Mouse (Mus musculus): ENCODE results near the gene Izumo1. TPM values are rescaled to one million over a fixed set of nuclear protein-coding genes. Genes with fewer than 3 reads are reported as not detected.
"Not testable (repeated sequence)": the region's sequence is repeated elsewhere in the genome, so short reads cannot be mapped to it uniquely, and the experiment has no call there.

Izumo1 gene
- polyA plus RNA-seq, 1 experiment from 2014 or later = 0.35 TPM

DNA sequence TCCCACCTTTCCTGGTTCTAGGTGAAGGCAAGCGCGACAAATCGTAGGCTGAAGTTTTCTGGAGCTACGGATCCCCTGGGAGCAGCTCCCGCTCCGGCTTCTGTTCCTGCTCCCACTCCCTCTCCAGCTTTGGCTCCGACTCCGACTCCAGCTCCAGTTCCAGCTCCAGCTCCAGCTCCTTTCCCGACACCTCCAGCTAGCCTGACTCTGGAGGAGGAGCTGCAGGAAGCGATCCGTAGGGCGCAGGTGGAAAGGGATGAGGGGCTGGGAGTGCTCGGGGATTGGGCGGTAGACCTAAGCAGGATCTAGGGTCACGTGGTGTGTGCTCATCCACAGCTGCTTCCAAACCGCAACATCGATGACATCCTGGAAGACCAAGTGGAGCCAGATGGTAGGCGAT lies 22.6 kb downstream of the Izumo1 start:
- H3K27ac ChIP-seq = peak overlapping the region; percentile 74
- peak overlapping the region; percentile 23; the same call in 1 of the 2 replicates for H3K9ac ChIP-seq
- peak; percentile 12; the same call in 1 of the 2 replicates for ATAC-seq (replicated peaks; ENCODE audit: insufficient number of reproducible peaks, insufficient read depth, low FRiP score, low read depth)
- peak overlapping the region; percentile 46 for H3K4me3 ChIP-seq
- 16% methylated on average over 18 of the region's 18 CpGs for WGBS
- no peaks in the 10 kb centered on the region for H3K27me3 ChIP-seq
- no peaks in the 10 kb centered on the region for H3K9me3 ChIP-seq (replicated peaks)
- peak overlapping the region; percentile 68 for H3K4me2 ChIP-seq
- H3K36me3 ChIP-seq = no peaks in the 10 kb centered on the region
- H3K4me1 ChIP-seq (replicated peaks) = peaks cover 55% of the 10 kb centered on the region

DNA sequence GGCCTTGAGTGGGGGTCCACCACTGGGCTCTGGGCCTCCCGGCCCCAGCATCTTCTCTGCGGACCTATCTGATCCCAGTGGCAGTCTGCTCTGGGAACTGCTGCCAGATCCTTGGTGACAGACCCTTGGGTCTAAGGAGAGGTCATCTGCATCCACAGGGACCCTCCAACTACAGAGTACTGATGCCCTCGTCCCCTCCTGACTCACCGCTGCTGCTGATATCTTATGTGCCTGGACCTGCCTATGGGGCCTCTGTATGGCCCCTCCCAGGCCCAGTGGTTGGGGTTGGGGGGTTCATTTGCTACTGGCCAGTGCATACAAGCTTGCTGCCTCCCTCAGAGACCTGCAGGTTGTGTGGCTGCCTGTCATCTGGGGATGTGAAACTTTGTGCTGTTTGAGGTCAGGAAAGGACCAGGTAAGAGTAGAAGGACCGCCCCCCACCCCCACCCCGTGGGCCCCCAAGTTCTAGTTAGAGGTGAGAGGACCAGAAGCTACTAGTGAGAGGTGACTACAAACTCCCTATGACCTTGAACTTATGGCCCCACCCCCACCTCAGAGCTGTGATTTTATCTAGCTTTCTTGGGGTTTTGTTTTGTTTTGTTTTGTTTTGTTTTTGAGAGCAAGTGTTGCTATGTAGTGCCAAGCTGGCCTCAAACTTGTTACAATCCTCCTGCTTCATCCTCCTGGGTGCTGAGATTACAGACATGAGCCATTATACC lies 23.4 kb downstream of the Izumo1 start:
- H3K9ac ChIP-seq = 0 out of 2 replicates have a peak overlapping the region, but pooled peaks have one; percentile 20
- 77% methylated on average over 6 of the region's 6 CpGs for WGBS
- H3K36me3 ChIP-seq = no peaks in the 10 kb centered on the region
- ATAC-seq (replicated peaks; ENCODE audit: insufficient number of reproducible peaks, insufficient read depth, low FRiP score, low read depth) = no peak
- peaks cover 50% of the 10 kb centered on the region for H3K4me1 ChIP-seq (replicated peaks)
- H3K4me3 ChIP-seq = no peak overlapping the region
- no peak overlapping the region for H3K27ac ChIP-seq
- peak overlapping the region; percentile 68; the same call in 1 of the 2 replicates for H3K4me2 ChIP-seq
- H3K9me3 ChIP-seq (replicated peaks) = no peaks in the 10 kb centered on the region
- no peaks in the 10 kb centered on the region for H3K27me3 ChIP-seq

DNA sequence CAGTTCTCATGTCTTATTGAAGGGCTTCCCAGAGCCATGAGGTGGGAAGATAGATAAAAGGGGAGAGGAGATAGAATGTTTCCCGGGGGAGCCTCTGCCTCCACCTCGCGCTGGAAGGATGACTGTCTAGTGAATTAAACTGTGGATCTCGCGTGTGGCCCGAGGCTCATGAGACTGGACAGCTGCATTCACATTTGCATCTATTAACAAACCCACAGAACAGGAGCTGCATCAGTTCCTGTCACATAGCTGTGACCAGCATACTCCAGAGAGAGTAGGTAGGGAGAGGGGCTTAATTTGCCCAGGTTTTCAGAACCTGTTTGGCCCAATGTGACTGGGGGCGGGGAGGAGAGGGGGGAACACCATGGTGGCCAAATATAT lies 24.0 kb downstream of the Izumo1 start:
- Histone ChIP-seq H3K9ac (no peak overlapping the region), H3K4me2 (no peak overlapping the region), H3K4me1 (replicated peaks) (peaks cover 50% of the 10 kb centered on the region), H3K36me3 (no peaks in the 10 kb centered on the region), H3K27me3 (no peaks in the 10 kb centered on the region), H3K4me3 (no peak overlapping the region), H3K9me3 (replicated peaks) (no peaks in the 10 kb centered on the region), H3K27ac (no peak overlapping the region)
- WGBS = 76% methylated on average over 7 of the region's 7 CpGs
- ATAC-seq (replicated peaks; ENCODE audit: insufficient number of reproducible peaks, insufficient read depth, low FRiP score, low read depth) = no peak

DNA sequence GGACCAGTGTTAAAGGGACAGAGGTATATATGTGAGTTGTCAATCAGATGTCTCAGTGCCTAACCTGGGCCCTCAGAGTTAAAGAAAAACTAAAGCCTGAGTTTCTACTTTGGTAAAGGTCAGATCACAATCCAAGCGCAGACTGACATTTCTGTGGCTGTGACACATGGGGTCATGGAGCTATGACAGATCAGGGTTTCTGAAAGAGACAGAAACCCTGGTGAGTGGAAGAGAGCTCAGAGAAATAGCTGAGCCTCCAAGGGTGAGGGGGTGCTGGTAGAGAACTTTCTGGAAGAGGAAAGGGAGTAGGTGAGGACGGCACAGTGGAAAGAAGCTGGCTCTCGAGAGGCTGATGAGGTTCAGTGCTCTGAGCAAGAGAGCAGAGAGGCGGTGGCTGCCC lies 25.1 kb downstream of the Izumo1 start:
- Histone ChIP-seq H3K27ac (no peak overlapping the region), H3K36me3 (no peaks in the 10 kb centered on the region), H3K27me3 (no peaks in the 10 kb centered on the region), H3K4me3 (no peak overlapping the region), H3K4me2 (no peak overlapping the region), H3K9me3 (replicated peaks) (no peaks in the 10 kb centered on the region), H3K9ac (no peak overlapping the region), H3K4me1 (replicated peaks) (peaks cover 39% of the 10 kb centered on the region)
- 78% methylated on average over 4 of the region's 4 CpGs for WGBS
- ATAC-seq (replicated peaks; ENCODE audit: insufficient number of reproducible peaks, insufficient read depth, low FRiP score, low read depth) = no peak

DNA sequence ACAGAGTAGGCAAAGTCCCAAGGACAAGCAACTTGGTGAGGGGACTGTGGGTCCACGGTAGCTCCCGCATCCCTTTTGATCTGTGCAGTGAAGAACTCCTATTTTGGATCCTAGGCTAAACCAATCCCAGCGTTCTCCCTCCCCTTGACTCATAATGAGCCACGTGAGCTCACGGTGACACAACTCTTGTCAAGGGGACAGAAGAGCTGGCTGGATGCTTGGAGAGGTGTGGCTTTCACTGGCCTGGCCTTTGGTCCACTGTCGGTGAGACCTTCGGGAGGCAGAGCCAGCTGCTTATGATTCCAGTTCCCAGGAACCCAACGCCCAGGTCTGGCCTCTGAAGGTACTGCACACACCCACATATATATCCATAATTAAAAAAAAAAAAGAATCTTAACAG lies 27.7 kb downstream of the Izumo1 start:
- no peaks in the 10 kb centered on the region for H3K27me3 ChIP-seq
- no peaks in the 10 kb centered on the region for H3K9me3 ChIP-seq (replicated peaks)
- H3K4me2 ChIP-seq = peak overlapping the region; percentile 27
- H3K9ac ChIP-seq = no peak overlapping the region
- peak overlapping the region; percentile 87 for H3K27ac ChIP-seq
- peaks cover 17% of the 10 kb centered on the region for H3K4me1 ChIP-seq (replicated peaks)
- 41% methylated on average over 8 of the region's 8 CpGs for WGBS
- peak; percentile 69 for ATAC-seq (replicated peaks; ENCODE audit: insufficient number of reproducible peaks, insufficient read depth, low FRiP score, low read depth)
- no peaks in the 10 kb centered on the region for H3K36me3 ChIP-seq
- no peak overlapping the region for H3K4me3 ChIP-seq

DNA sequence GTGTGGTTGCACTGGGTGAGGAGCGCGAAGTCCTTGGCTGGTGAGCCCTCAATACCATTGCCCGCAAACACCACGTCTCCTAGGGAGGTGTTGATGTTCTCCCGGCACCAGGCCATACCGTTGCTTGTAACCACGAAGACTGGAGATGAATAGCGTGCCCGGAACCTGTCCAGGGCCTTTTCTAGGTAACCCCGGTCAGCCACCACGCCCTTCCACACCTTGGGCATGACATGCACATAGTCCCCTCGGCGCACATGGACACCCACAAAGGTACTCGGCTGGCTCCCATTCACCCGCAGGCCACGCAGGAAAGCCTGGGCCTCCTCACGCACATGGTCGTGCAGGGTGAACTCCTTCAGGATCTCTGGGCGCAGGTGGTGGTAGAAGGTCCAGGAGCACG lies 28.9 kb downstream of the Izumo1 start:
- not testable (repeated sequence) for H3K4me2 ChIP-seq; H3K9ac ChIP-seq; H3K36me3 ChIP-seq; H3K9me3 ChIP-seq (replicated peaks); ATAC-seq (replicated peaks; ENCODE audit: insufficient number of reproducible peaks, insufficient read depth, low FRiP score, low read depth); H3K4me3 ChIP-seq; H3K27me3 ChIP-seq
- WGBS = 92% methylated on average over 20 of the region's 20 CpGs
- peaks cover 13% of the 10 kb centered on the region for H3K4me1 ChIP-seq (replicated peaks)
- H3K27ac ChIP-seq = peak overlapping the region; percentile 87

DNA sequence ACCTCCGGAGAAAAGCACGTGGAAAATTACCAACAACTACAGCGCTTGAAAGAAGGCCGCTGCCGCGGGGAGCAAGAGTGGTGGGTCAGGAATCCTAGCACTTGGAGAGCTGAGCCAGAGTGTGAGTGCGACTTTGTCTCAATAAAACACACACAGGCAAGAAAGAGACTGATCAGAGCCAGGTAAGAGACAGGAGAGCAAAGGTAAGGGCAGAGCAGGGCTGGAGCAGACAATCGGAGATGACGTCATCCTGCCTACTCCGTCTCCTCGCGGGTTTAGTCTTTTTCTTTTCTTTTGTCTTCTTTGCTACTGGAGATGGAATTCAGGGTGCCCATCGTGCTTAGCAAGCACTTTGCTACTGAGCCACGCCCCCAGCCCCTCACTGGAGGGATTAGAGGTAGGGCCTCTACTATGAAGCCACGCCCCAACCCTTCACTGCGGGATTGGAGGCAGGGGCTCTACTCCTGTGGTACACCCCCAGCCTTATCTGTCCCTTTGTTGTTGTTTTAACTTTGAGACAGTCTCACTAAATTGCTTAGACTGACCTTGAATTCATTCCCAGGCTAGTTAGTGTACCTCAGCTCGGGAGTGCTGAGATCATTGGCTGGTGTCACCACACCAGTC lies 32.9 kb downstream of the Izumo1 start:
- 30% methylated on average over 17 of the region's 17 CpGs for WGBS
- Histone ChIP-seq H3K4me2 (peak overlapping the region; percentile 55), H3K36me3 (no peaks in the 10 kb centered on the region), H3K4me3 (peak overlapping the region; percentile 9; the same call in 1 of the 2 replicates), H3K27ac (no peak overlapping the region), H3K27me3 (no peaks in the 10 kb centered on the region), H3K4me1 (replicated peaks) (peaks cover 13% of the 10 kb centered on the region), H3K9ac (peak overlapping the region; percentile 17; the same call in 1 of the 2 replicates), H3K9me3 (replicated peaks) (no peaks in the 10 kb centered on the region)
- no peak for ATAC-seq (replicated peaks; ENCODE audit: insufficient number of reproducible peaks, insufficient read depth, low FRiP score, low read depth)

DNA sequence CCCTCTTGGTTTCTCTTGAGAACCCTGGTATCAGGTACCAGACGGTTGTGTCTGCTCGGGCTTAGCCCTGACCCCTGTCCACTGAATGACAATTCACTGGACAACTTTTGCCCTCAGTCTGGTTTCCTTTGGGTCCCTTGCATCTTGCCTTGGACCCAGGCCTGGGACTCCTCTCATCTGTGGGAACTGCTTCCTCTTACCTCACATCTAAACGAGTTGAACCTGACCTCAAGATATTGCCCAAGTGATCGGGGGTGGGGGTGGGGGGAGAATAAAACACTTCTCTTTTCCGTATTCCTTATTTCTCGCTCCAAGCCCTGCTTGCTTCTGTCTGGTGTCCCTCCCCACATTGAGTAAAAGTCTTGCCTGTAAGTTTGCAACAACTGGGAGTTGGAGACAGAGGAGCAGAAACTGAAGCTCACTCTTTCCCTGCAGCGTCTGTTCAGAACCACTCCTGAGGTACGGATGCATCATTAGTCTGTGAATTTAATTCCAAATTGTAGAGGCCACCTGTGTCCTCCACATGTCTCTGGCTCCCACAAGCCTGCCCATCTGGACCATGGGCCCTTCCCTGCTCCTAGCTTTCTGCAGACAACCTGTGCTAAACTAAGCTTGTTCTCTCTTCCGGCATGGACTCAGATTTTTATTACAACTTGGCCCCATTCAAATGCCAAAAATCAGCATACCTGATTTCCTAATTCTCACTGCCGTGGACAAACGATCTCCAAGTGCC lies 39.3 kb downstream of the Izumo1 start:
- WGBS = 75% methylated on average over 11 of the region's 11 CpGs
- Histone ChIP-seq H3K9me3 (replicated peaks) (no peaks in the 10 kb centered on the region), H3K36me3 (no peaks in the 10 kb centered on the region), H3K27me3 (no peaks in the 10 kb centered on the region), H3K4me2 (no peak overlapping the region), H3K4me3 (no peak overlapping the region), H3K4me1 (replicated peaks) (peaks cover 7% of the 10 kb centered on the region; the same call in 1 of the 2 replicates), H3K27ac (no peak overlapping the region), H3K9ac (no peak overlapping the region)
- no peak for ATAC-seq (replicated peaks; ENCODE audit: insufficient number of reproducible peaks, insufficient read depth, low FRiP score, low read depth)

DNA sequence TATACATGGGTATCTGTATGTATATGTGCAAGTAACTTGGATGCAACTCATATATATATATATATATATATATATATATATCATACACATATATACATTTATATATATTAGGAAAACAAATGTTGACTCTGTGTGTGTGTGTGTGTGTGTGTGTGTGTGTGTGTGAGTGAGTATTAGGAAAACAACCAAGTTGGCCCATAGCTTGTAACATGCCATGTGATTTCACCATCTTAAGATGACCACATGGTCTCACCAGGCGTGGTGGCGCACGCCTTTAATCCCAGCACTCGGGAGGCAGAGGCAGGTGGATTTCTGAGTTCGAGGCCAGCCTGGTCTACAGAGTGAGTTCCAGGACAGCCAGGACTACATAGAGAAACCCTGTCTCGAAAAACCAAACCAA lies 40.1 kb downstream of the Izumo1 start:
- not testable (repeated sequence) for H3K9me3 ChIP-seq (replicated peaks); H3K4me2 ChIP-seq; H3K36me3 ChIP-seq; H3K27ac ChIP-seq; H3K27me3 ChIP-seq; H3K4me1 ChIP-seq (replicated peaks); H3K4me3 ChIP-seq; ATAC-seq (replicated peaks; ENCODE audit: insufficient number of reproducible peaks, insufficient read depth, low FRiP score, low read depth); H3K9ac ChIP-seq
- WGBS = 85% methylated on average over 6 of the region's 6 CpGs

DNA sequence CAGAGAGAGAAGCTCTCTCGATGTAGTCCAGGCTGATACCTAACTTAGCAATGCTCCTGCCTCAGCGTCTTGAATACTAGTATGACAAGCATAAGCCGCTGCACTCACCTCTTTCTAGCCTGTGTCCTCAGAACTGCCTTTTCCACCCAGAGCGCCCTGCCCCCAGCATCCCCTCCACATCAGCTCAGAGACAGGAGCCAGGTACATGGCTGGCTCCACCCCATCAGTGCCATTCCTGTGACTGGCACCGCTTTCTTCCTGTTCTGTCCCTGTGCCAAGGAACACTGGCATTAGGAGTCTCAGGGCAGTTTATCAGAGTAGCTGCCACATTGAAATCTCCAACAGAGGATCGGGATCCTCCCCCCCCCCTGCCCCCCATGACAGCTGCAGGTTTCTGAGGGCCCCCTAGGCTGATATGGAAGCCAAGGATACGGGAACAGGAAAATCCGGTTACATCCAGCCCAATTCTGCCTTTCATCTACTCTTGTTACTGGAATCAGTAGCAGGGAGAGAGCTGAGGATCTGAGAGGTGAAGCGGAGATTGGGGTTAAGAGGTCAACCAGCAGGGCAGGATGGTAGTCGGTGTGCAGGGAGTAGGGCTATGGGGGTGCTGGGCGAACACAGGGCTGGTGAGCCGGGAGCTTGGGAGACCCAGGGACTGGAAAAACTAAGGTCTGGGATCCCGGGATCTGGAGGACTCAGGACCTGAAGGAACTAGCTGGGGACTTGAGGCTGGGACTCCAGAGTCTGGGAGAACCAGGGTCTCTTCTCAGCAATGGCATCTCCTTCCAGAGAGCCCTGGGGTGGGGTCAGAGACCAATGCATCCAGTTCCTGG lies 43.9 kb downstream of the Izumo1 start:
- no peak for ATAC-seq (replicated peaks; ENCODE audit: insufficient number of reproducible peaks, insufficient read depth, low FRiP score, low read depth)
- no peaks in the 10 kb centered on the region for H3K36me3 ChIP-seq
- H3K27me3 ChIP-seq = no peaks in the 10 kb centered on the region
- no peak overlapping the region for H3K9ac ChIP-seq
- H3K4me3 ChIP-seq = no peak overlapping the region
- no peak overlapping the region for H3K4me2 ChIP-seq
- no peak overlapping the region for H3K27ac ChIP-seq
- H3K4me1 ChIP-seq (replicated peaks) = peaks cover 7% of the 10 kb centered on the region; the same call in 1 of the 2 replicates
- WGBS = 52% methylated on average over 13 of the region's 13 CpGs
- no peaks in the 10 kb centered on the region; the same call in 1 of the 2 replicates for H3K9me3 ChIP-seq (replicated peaks)

DNA sequence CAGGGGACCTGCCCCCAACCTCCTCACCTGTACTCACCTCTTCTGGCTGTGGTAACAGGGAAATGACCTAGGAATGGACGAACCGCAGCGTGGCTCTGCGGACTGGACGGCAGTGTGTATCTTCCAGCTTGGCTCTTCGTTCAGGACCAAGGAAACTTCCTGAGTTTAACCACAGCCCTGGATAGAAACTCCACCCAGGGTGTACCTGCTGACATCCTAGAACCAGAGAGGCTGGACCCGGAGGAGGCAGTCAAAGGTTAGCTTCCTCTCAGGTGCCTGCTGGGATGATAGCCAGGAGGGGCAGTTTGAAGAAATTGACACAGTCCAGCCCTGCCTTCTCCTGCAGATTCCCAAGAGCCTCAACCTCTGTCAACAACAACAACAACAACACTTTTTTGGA lies 44.5 kb downstream of the Izumo1 start, which contains the start of gene Fut2:
Gene Fut2, minus strand, starts transcription at position 234 of the 400 bp plus-strand sequence.
- WGBS = 76% methylated on average over 7 of the region's 7 CpGs
- H3K4me1 ChIP-seq (replicated peaks) = peaks cover 7% of the 10 kb centered on the region; the same call in 1 of the 2 replicates
- no peak within 1 kb of the TSS for H3K27ac ChIP-seq
- H3K36me3 ChIP-seq = no peaks in the 10 kb centered on the region
- no peak within 1 kb of the TSS for H3K4me3 ChIP-seq
- H3K27me3 ChIP-seq = no peaks in the 10 kb centered on the region
- H3K4me2 ChIP-seq = no peak within 1 kb of the TSS
- ATAC-seq (replicated peaks; ENCODE audit: insufficient number of reproducible peaks, insufficient read depth, low FRiP score, low read depth) = no peak
- H3K9me3 ChIP-seq (replicated peaks) = no peaks in the 10 kb centered on the region; the same call in 1 of the 2 replicates
- H3K9ac ChIP-seq = no peak within 1 kb of the TSS
